Mouse (Mus musculus) CH12.LX (cell line): ENCODE results near the gene Smap1.

Experiments used
- CTCF ChIP-seq, 2 experiments: IDR thresholded peaks in 1 of 2; conservative IDR thresholded peaks in 1 of 2; 2 replicates each; pipeline ENCODE4 v1.5.1; 2011 to 2012; ENCODE audit warnings: low read depth in 2 of 2, low read length in 2 of 2, improper control_type of control experiment in 1 of 2, inconsistent platforms in 1 of 2, mild to moderate bottlenecking in 1 of 2, moderate library complexity in 1 of 2
- EP300 ChIP-seq: IDR thresholded peaks from 2 replicates; pipeline ENCODE4 v1.6.1; 2011; ENCODE audit warnings: low read length, improper control_type of control experiment
- GABPA ChIP-seq: IDR thresholded peaks from 2 replicates; pipeline ENCODE4 v1.6.1; 2012; ENCODE audit warnings: low read depth, low read length, improper control_type of control experiment, inconsistent platforms; ENCODE audit not compliant: insufficient replicate concordance
- JUN ChIP-seq: IDR thresholded peaks from 2 replicates; pipeline ENCODE4 v1.6.1; 2011; ENCODE audit warnings: low read depth, mild to moderate bottlenecking, low read length, improper control_type of control experiment, moderate library complexity; ENCODE audit not compliant: insufficient read depth
- MEF2A ChIP-seq: IDR thresholded peaks from 2 replicates; pipeline ENCODE4 v1.6.1; 2014; ENCODE audit warnings: low read depth, mild to moderate bottlenecking, inconsistent platforms, low read length, improper control_type of control experiment, borderline replicate concordance
- MYC ChIP-seq: IDR thresholded peaks from 2 replicates; pipeline ENCODE4 v1.6.1; 2011; ENCODE audit warnings: low read depth, mild to moderate bottlenecking, improper control_type of control experiment, low read length
- POLR2A ChIP-seq: IDR thresholded peaks from 2 replicates; pipeline ENCODE4 v1.6.1; 2011; ENCODE audit warnings: low read depth, mild to moderate bottlenecking, improper control_type of control experiment, low read length
- POLR2AphosphoS2 ChIP-seq: IDR thresholded peaks from 2 replicates; pipeline ENCODE4 v1.6.1; 2011; ENCODE audit warnings: low read depth, low read length, improper control_type of control experiment
- RCOR1 ChIP-seq: conservative IDR thresholded peaks from 2 replicates; pipeline ENCODE4 v1.6.1; 2012; ENCODE audit warnings: low read depth, mild to moderate bottlenecking, inconsistent platforms, low read length, improper control_type of control experiment
- SMC3 ChIP-seq: IDR thresholded peaks from 2 replicates; pipeline ENCODE4 v1.6.1; 2011; ENCODE audit warnings: low read depth, low read length, improper control_type of control experiment
- TCF12 ChIP-seq: IDR thresholded peaks from 2 replicates; pipeline ENCODE4 v1.6.1; 2014; ENCODE audit warnings: low read depth, mild to moderate bottlenecking, inconsistent platforms, low read length, improper control_type of control experiment
- ZNF384 ChIP-seq: IDR thresholded peaks from 2 replicates; pipeline ENCODE4 v1.6.1; 2012; ENCODE audit warnings: low read depth, low read length, improper control_type of control experiment, inconsistent platforms

GRCm38 (mm10) chr1:23955539-23955938, 33.4 kb upstream of the Smap1 start:
- TF ChIP-seq GABPA (no peak), POLR2A (no peak), MEF2A (no peak), EP300 (no peak), CTCF (conservative IDR thresholded peaks at IDR 0.05 in 1 of 2, IDR thresholded peaks at IDR 0.05 in 1 of 2; ENCODE audit: low read depth in 2 of 2, low read length in 2 of 2) (no peak), JUN (no peak), SMC3 (no peak), ZNF384 (no peak), POLR2AphosphoS2 (no peak), TCF12 (no peak), RCOR1 (no peak), MYC (no peak)
